Mouse (Mus musculus) liver, adult 2 months (tissue): ENCODE measurements around the gene Hfm1.

Experiments used
- CTCF ChIP-seq: fragments of 200-500 bp; IDR thresholded peaks from 2 replicates; pipeline ENCODE4 v1.5.1; 2011; ENCODE audit warnings: low read depth, low read length, control low read depth
- POLR2A ChIP-seq: fragments of 200-500 bp; IDR thresholded peaks from 2 replicates; pipeline ENCODE4 v1.6.1; 2011; ENCODE audit warnings: low read length, control low read depth; ENCODE audit not compliant: insufficient read depth; ENCODE audit errors: extremely low read depth

- TF ChIP-seq POLR2A = no peak
- no peak for TF ChIP-seq CTCF
Measured at GRCm38 (mm10) chr5:106973883-106974282, 47.8 kb upstream of the Hfm1 start.
